Mouse (Mus musculus) Muller cell, postnatal 12 days (primary cell): ENCODE measurements around the gene Elovl3.
A peak's percentile ranks its signal among the peaks of the same experiment; 100 is the strongest.
"Not testable (repeated sequence)": the region's sequence is repeated elsewhere in the genome, so short reads cannot be mapped to it uniquely, and the experiment has no call there.

Source experiments
- DNase-seq: peaks from one replicate; pipeline ENCODE4 v3.0.0-alpha.2; 2015; ENCODE audit errors: inconsistent ontology term

Gene Elovl3

GRCm38 (mm10) chr19:46135789-46136638 lies 4.3 kb downstream of the Elovl3 start:
- DNase-seq, result peak; percentile 75

- peak; percentile 78 for DNase-seq
These were observed 5.2 kb downstream of the Elovl3 start for GRCm38 (mm10) chr19:46136639-46137580.

GRCm38 (mm10) chr19:46140324-46140723 lies 8.6 kb downstream of the Elovl3 start:
- no peak for DNase-seq

- no peak for DNase-seq
These were observed 9.4 kb downstream of the Elovl3 start for GRCm38 (mm10) chr19:46141091-46141490.

- DNase-seq, result peak; percentile 27
These were observed 16.0 kb downstream of the Elovl3 start, which contains the start of gene Pitx3 for GRCm38 (mm10) chr19:46147511-46148371. Gene Pitx3, minus strand, starts transcription at chr19:46148326.

GRCm38 (mm10) chr19:46148372-46148760 lies 16.7 kb downstream of the Elovl3 start:
- DNase-seq, result peak; percentile 87

- no peak for DNase-seq
These were observed 17.4 kb downstream of the Elovl3 start for GRCm38 (mm10) chr19:46149091-46149490.

- peak; percentile 98 for DNase-seq
These were observed 20.6 kb downstream of the Elovl3 start, which contains the start of gene Gbf1 for GRCm38 (mm10) chr19:46152127-46152803. Gene Gbf1, plus strand, starts transcription at chr19:46152509.

- no peak for DNase-seq
These were observed 34.3 kb downstream of the Elovl3 start for GRCm38 (mm10) chr19:46165950-46166349.

GRCm38 (mm10) chr19:46167169-46167568 lies 35.5 kb downstream of the Elovl3 start:
- DNase-seq, result not testable (repeated sequence)

GRCm38 (mm10) chr19:46169396-46169795 lies 37.7 kb downstream of the Elovl3 start:
- DNase-seq, result no peak

- DNase-seq, result no peak
These were observed 38.2 kb downstream of the Elovl3 start for GRCm38 (mm10) chr19:46169913-46170312.

GRCm38 (mm10) chr19:46172541-46172940 lies 40.8 kb downstream of the Elovl3 start:
- DNase-seq, result no peak

- DNase-seq, result no peak
These were observed 43.5 kb downstream of the Elovl3 start for GRCm38 (mm10) chr19:46175173-46175572.

- peak; percentile 48 for DNase-seq
These were observed 45.3 kb downstream of the Elovl3 start for GRCm38 (mm10) chr19:46177046-46177445.

GRCm38 (mm10) chr19:46180274-46180673 lies 48.6 kb downstream of the Elovl3 start:
- no peak for DNase-seq

GRCm38 (mm10) chr19:46182241-46182640 lies 50.5 kb downstream of the Elovl3 start:
- no peak for DNase-seq
